Mouse (Mus musculus) neural tube, embryonic 10.5 days (tissue): ENCODE measurements at regions not wholly inside any gene's neighbourhood (a gene's known extent, or its start where the extent isn't known, plus 50 kb on each side); places are given as distances from the start of the nearest gene placed in this dataset.

Experiments used
- DNase-seq: peaks from one replicate; pipeline ENCODE4 v3.0.0-alpha.2; 2017; ENCODE audit warnings: low spot score; ENCODE audit errors: extremely low spot score

- no peak for DNase-seq
Measured at GRCm38 (mm10) chr3:149280807-149281789, 290.7 kb upstream of the Adgrl2 start.

GRCm38 (mm10) chr3:149279338-149279737 lies 289.0 kb upstream of the Adgrl2 start:
- DNase-seq, result no peak

- no peak for DNase-seq
Measured at GRCm38 (mm10) chr3:149277812-149278211, 287.5 kb upstream of the Adgrl2 start.

GRCm38 (mm10) chr3:149275478-149276132 lies 285.2 kb upstream of the Adgrl2 start:
- no peak for DNase-seq

- no peak for DNase-seq
Measured at GRCm38 (mm10) chr3:149274987-149275386, 284.6 kb upstream of the Adgrl2 start.

GRCm38 (mm10) chr3:149273993-149274692 lies 283.8 kb upstream of the Adgrl2 start:
- no peak for DNase-seq

DNA sequence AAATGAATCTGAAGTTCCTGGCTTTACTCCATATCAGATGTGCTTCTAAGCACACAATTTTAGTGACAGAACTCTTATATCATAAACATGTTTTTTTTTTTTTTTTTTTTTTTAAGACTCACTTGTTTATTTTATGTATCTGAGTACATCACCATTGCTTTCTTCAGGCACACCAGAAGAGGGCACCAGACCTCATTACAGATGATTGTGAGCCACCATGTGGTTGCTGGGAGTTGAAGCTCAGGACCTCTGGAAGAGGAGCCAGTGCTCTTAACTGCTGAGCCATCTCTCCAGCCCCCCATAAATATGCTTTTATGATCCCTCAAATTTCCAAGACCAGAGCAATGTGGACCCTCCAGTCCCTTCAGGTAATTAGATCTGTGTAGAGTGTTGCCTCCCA lies 280.1 kb upstream of the Adgrl2 start:
- DNase-seq, result no peak

DNA sequence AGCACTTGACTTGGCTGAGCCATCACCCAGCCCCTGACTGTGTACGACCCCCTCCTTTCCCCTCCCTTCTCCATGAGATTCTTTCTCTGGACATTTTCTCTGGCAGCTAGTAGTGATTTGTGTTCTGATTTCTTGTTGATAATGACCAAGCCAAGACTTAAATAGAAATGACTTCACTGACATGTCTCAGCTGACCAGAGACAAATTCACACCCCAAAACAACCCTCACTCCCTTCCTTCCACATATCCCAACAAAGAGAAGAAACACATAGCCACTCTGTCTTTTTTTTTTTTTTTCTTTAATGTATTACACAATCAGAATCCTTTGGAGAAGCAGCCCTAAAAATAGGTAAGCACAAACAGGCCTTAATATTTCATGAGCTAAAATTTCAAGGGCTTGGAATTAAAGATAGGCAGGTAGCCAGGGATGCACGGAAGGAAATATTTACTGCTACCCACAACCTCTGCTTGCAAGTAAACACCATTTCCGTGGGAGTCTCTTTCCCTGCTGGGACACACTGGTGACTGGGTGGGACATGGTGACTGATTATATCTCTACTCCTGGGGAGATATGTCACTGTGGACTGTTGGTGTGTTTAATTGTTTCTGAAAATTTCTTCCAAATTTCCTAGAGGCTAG lies 272.1 kb upstream of the Adgrl2 start:
- no peak for DNase-seq

DNA sequence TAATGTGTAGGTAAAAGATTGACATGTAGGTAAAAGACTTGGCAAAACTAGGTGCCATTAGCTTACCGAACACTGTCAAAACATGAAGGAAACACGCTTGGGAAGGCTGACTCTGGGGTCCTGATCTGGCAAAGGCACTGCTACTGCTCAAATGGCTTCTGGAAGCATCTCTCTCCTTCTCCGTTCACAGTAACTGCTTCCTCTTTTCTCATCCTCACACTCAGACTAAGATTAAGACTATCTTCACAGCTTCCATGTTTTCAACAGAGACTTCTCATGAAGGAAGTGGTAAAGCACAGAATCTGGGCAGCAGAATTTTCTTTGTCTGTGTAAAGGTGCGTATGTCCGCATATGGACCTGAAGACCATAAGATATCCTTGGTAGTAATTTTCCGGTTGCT lies 271.4 kb upstream of the Adgrl2 start:
- DNase-seq, result no peak

- no peak for DNase-seq
Measured at GRCm38 (mm10) chr3:149258826-149259225, 268.5 kb upstream of the Adgrl2 start.

DNA sequence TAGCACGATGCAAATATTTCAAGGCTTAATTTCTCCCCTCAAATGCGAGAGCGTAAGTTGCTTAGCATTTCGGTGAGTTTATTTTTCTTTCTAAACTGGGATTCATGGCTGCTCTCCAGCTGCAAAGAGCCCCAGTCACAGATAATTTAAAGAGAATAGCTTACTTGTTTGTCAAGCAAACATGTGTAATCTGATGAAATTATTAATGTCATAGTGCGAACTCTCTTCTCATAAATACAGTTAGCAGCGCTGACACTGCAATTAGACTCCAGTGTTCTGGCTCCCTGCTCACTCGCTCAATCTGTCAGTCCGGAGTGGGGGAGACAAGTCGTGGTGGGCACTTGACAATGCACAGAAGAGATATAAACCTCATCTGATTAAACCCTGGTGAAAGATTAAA lies 266.5 kb upstream of the Adgrl2 start:
- DNase-seq, result no peak

GRCm38 (mm10) chr3:149253080-149253479 lies 262.7 kb upstream of the Adgrl2 start:
- DNase-seq, result no peak

DNA sequence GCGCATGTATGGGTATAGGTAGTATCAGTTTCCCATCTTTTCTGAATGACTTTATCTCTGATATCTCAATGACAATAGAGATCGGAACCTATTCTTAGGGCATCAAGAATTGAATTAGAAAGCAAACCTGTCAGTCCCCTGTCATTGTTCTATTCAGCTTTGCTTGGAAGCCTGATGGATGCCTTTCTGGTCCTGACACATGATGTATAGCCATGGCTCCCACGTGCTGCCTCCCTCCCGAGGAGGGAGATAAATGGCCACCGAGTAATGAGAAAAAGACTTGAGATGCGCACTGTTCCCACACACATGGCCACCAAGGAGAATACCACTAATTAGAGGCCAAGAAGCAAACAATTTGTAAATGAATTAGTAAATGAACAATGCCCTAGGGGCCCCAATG lies 261.8 kb upstream of the Adgrl2 start:
- no peak for DNase-seq

GRCm38 (mm10) chr3:149247626-149247987 lies 257.3 kb upstream of the Adgrl2 start:
- DNase-seq, result no peak

GRCm38 (mm10) chr3:149246935-149247625 lies 256.7 kb upstream of the Adgrl2 start:
- DNase-seq, result no peak

DNA sequence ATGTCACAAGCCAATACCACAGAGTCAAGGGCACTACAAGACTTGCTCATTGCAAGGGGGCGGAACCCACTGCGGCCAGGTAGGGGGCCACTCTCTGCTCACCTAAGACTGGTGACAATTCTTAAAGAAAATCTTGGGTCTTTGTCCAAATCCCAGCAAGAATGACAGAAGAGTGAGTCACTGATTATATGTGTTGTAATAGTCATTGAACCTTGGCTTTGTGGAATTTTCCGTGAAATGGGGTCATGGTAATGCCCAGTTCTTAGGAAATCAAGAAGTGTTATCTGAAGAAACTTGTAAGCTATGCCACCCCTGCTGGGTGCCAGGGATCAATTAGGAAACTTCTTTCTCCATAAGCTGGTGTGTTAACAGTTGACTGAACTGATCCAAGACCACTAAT lies 249.3 kb upstream of the Adgrl2 start:
- no peak for DNase-seq

- no peak for DNase-seq
Measured at GRCm38 (mm10) chr3:149238076-149238475, 247.7 kb upstream of the Adgrl2 start.

DNA sequence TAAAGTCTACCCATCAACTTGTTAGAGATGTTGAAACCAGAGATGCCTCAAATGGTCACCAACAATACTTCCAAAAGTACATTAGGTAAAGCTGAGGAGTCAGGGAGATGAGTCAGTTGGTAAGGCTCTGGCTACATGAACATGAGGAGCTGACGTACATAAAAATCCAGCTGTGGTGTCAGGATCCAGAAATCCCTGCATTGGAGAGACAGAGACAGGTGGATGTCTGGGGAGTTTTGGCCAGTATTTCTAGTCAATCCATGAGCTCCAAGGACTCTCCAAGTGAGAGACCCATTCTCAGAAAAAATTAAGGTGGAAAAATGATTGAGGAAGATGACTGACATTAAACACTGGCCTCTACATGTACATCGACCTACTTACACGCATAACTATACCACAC lies 244.8 kb upstream of the Adgrl2 start:
- no peak for DNase-seq

DNA sequence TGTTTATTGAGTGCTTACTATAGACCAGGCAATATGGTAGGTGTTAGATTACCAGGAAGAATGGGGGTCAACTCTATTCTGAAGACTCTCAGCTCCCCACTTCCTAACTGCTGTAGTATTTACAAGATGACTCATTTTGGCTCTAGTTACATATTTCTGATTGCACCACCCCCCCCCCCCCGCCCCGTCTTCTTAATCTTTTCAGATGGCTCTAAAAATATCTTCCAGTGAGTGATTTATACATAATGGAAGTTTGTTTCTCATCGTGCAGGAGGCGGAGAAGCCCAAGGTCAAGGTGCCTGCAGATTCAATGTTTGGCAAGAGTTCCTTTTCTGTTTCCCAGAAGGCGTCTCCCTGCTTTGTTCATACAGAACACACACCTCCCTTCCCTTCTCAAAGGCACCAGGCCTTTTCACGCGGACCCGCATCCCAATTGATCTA lies 243.4 kb upstream of the Adgrl2 start:
- no peak for DNase-seq

DNA sequence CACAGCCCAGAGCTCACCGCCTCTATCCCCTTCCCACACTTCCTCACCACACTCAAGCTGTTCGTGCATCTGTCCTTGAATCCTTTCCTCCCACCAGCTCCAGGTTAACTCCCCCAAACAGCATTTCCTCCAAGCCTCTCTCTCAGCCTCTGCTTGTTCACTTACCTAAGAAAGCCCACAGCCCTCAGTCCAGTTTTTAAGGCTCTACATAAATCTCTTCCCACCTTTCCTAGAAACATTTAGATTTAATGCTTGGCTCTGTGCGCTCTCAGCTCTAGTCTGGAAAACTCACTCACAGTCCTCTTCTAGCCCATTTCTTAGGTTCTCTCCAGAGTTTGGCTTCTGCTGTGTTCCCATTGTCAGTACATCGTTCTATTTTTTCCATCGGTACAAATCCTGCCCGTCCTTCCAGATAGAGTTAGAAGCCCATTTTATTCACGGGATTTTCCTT lies 242.9 kb upstream of the Adgrl2 start:
- no peak for DNase-seq

- DNase-seq, result no peak
Measured at GRCm38 (mm10) chr3:149231346-149231745, 241.0 kb upstream of the Adgrl2 start.
